Mouse (Mus musculus): ENCODE results near the gene Pax4. TPM values are rescaled to one million over a fixed set of nuclear protein-coding genes. Genes with fewer than 3 reads are reported as not detected.

Pax4 gene
- polyA plus RNA-seq, 1 experiment, result not detected

DNA sequence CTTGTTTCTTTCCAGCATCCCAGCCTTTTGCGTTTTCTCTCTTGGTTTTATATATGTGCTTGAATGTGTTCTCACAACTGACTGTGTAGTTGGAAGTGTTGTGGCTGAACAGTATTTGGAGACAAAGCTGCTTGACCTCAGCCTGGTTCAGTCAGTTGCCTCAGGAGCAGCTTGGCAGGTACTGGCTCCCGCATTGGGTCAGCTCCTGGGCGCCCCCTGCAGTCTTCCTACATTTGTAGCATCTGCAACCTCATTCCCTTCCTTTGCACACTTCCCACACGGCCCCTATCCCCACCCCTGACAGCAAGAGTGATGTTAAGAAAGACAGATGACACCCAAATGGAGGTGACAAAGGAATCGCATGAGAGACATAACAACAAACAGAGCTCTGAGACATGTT, 11.4 kb upstream of the Pax4 start:
- no peak overlapping the region for H3K4me3 ChIP-seq (ENCODE audit: low read depth, low read length)
- H3K27me3 ChIP-seq (ENCODE audit: control insufficient read depth, insufficient read depth, low read length, poor library complexity, severe bottlenecking), result no peaks in the 10 kb centered on the region; the same call in 1 of the 2 replicates
- no peak overlapping the region for H3K9ac ChIP-seq (ENCODE audit: low read depth, poor library complexity, severe bottlenecking)
- H3K9me3 ChIP-seq (replicated peaks; ENCODE audit: control insufficient read depth, insufficient read depth, low read length, poor library complexity, severe bottlenecking), result no peaks in the 10 kb centered on the region
- TF ChIP-seq CTCF (IDR thresholded peaks at IDR 0.05; ENCODE audit: low read depth, low read length) (peak; percentile 80), POLR2A (IDR thresholded peaks at IDR 0.05; ENCODE audit: insufficient read depth, low read length) (no peak), EP300 (IDR thresholded peaks at IDR 0.05; ENCODE audit: insufficient read depth, low read depth, low read length) (no peak)
- no peak overlapping the region for H3K27ac ChIP-seq (ENCODE audit: insufficient read depth, low read length)
- no peaks in the 10 kb centered on the region for H3K4me1 ChIP-seq (ENCODE audit: control insufficient read depth, insufficient read depth, low read length)
- H3K36me3 ChIP-seq (ENCODE audit: control insufficient read depth, insufficient read depth, low read length, poor library complexity, severe bottlenecking), result no peaks in the 10 kb centered on the region

DNA sequence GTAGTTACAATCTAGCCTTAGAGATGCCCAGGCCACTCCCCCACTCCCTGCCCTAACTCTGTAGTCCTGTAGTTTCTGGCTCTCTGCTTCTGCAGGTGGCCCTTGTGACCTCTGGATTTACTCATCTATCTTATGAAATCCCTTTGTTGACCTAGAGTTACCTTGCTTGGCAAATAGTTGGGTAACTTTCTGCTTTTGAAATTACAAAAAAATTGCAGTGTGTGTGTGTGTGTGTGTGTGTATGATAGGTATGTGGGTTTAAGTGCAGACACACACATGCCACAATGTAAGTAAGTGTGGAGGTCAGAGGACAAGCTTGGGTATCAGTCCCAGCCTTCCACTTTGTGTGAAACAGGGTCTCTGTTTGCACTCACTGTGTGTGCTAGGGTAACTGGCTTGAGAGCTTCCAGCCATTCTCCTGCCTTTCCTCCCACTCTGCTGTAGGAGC, 10.1 kb upstream of the Pax4 start:
- no peak overlapping the region for H3K9ac ChIP-seq (ENCODE audit: low read depth, poor library complexity, severe bottlenecking)
- no peaks in the 10 kb centered on the region for H3K36me3 ChIP-seq (ENCODE audit: control insufficient read depth, insufficient read depth, low read length, poor library complexity, severe bottlenecking)
- no peak overlapping the region for H3K4me3 ChIP-seq (ENCODE audit: low read depth, low read length)
- H3K4me1 ChIP-seq (ENCODE audit: control insufficient read depth, insufficient read depth, low read length), result no peaks in the 10 kb centered on the region
- no peaks in the 10 kb centered on the region for H3K9me3 ChIP-seq (replicated peaks; ENCODE audit: control insufficient read depth, insufficient read depth, low read length, poor library complexity, severe bottlenecking)
- TF ChIP-seq EP300 (IDR thresholded peaks at IDR 0.05; ENCODE audit: insufficient read depth, low read depth, low read length) (no peak), CTCF (IDR thresholded peaks at IDR 0.05; ENCODE audit: low read depth, low read length) (no peak), POLR2A (IDR thresholded peaks at IDR 0.05; ENCODE audit: insufficient read depth, low read length) (no peak)
- no peak overlapping the region for H3K27ac ChIP-seq (ENCODE audit: insufficient read depth, low read length)
- H3K27me3 ChIP-seq (ENCODE audit: control insufficient read depth, insufficient read depth, low read length, poor library complexity, severe bottlenecking), result no peaks in the 10 kb centered on the region; the same call in 1 of the 2 replicates

DNA sequence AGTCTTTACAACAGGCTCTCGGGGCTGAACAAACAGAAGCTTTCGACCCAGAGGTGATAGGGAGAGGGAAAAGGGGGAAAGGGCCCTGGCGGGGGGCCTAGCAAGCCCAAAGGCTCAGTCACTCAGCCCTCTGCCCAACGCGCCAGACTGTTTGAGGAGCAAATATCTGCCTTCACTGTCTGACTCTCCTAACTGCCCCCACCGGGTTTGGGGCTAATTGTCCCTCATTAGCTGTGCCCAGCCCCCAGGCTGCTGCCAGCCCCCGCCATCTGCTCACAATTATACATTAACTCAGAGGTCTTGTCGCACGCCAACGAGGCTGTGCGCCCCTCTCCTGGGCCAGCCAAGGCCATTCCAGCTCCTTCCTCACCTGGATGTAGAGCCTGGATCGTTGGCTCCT, 1.8 kb upstream of the Pax4 start:
- Histone ChIP-seq H3K27me3 (ENCODE audit: control insufficient read depth, insufficient read depth, low read length, poor library complexity, severe bottlenecking) (peaks cover 1% of the 10 kb centered on the region; the same call in 1 of the 2 replicates), H3K27ac (ENCODE audit: insufficient read depth, low read length) (no peak overlapping the region), H3K9ac (ENCODE audit: low read depth, poor library complexity, severe bottlenecking) (no peak overlapping the region), H3K4me1 (ENCODE audit: control insufficient read depth, insufficient read depth, low read length) (no peaks in the 10 kb centered on the region), H3K4me3 (ENCODE audit: low read depth, low read length) (peak overlapping the region; percentile 16), H3K9me3 (replicated peaks; ENCODE audit: control insufficient read depth, insufficient read depth, low read length, poor library complexity, severe bottlenecking) (no peaks in the 10 kb centered on the region), H3K36me3 (ENCODE audit: control insufficient read depth, insufficient read depth, low read length, poor library complexity, severe bottlenecking) (no peaks in the 10 kb centered on the region)
- TF ChIP-seq EP300 (IDR thresholded peaks at IDR 0.05; ENCODE audit: insufficient read depth, low read depth, low read length) (no peak), CTCF (IDR thresholded peaks at IDR 0.05; ENCODE audit: low read depth, low read length) (no peak), POLR2A (IDR thresholded peaks at IDR 0.05; ENCODE audit: insufficient read depth, low read length) (no peak)

DNA sequence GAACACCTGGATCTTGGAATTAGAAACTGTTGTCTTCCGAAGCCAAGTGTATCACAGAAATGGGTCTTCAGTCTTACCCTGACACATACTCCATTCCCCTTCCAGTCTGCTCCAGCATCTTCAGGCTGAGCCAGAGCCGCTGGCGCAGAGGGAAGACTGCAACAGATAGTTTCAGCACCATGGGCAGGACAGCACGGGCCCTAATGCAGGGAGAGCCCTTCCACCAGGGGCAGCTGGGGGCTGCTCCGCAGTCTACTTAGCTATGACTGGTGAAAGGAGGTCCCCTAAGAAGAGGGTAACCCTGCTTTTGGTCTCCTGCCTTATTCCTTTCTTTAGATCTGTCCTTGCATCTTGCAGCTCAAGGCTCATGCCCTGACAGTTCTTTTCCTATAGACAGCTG, 1.3 kb upstream of the Pax4 start:
- Histone ChIP-seq H3K27ac (ENCODE audit: insufficient read depth, low read length) (no peak overlapping the region), H3K9ac (ENCODE audit: low read depth, poor library complexity, severe bottlenecking) (no peak overlapping the region), H3K27me3 (ENCODE audit: control insufficient read depth, insufficient read depth, low read length, poor library complexity, severe bottlenecking) (peaks cover 1% of the 10 kb centered on the region; the same call in 1 of the 2 replicates), H3K4me3 (ENCODE audit: low read depth, low read length) (no peak overlapping the region), H3K36me3 (ENCODE audit: control insufficient read depth, insufficient read depth, low read length, poor library complexity, severe bottlenecking) (no peaks in the 10 kb centered on the region), H3K9me3 (replicated peaks; ENCODE audit: control insufficient read depth, insufficient read depth, low read length, poor library complexity, severe bottlenecking) (no peaks in the 10 kb centered on the region), H3K4me1 (ENCODE audit: control insufficient read depth, insufficient read depth, low read length) (no peaks in the 10 kb centered on the region)
- no peak for TF ChIP-seq POLR2A (IDR thresholded peaks at IDR 0.05; ENCODE audit: insufficient read depth, low read length)
- TF ChIP-seq CTCF (IDR thresholded peaks at IDR 0.05; ENCODE audit: low read depth, low read length), result peak; percentile 1
- TF ChIP-seq EP300 (IDR thresholded peaks at IDR 0.05; ENCODE audit: insufficient read depth, low read depth, low read length), result no peak

DNA sequence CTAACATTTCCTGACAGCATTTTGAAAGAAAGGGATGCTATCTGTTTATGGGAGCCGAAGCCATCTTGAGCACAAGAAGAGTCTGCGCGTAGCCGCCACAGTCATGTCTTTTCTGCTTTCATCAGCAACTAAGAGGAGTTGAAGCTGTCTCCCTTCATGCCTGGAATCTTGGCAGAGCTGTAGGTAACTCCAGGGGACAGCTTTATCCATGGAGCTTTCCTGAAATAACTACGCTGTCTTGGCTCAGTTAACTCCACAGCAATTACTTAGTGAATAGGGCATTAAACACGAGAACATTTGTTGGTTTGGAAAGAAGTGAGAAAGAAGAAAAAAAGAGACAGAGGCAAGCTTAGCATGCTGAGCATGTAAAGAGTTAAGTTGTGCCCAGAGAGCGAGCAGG, 1.2 kb downstream of the Pax4 start:
- Histone ChIP-seq H3K4me3 (ENCODE audit: low read depth, low read length) (no peak overlapping the region), H3K27me3 (ENCODE audit: control insufficient read depth, insufficient read depth, low read length, poor library complexity, severe bottlenecking) (peaks cover 1% of the 10 kb centered on the region; the same call in 1 of the 2 replicates), H3K9ac (ENCODE audit: low read depth, poor library complexity, severe bottlenecking) (no peak overlapping the region), H3K4me1 (ENCODE audit: control insufficient read depth, insufficient read depth, low read length) (no peaks in the 10 kb centered on the region), H3K36me3 (ENCODE audit: control insufficient read depth, insufficient read depth, low read length, poor library complexity, severe bottlenecking) (no peaks in the 10 kb centered on the region), H3K9me3 (replicated peaks; ENCODE audit: control insufficient read depth, insufficient read depth, low read length, poor library complexity, severe bottlenecking) (no peaks in the 10 kb centered on the region), H3K27ac (ENCODE audit: insufficient read depth, low read length) (no peak overlapping the region)
- TF ChIP-seq EP300 (IDR thresholded peaks at IDR 0.05; ENCODE audit: insufficient read depth, low read depth, low read length), result no peak
- TF ChIP-seq POLR2A (IDR thresholded peaks at IDR 0.05; ENCODE audit: insufficient read depth, low read length), result no peak

DNA sequence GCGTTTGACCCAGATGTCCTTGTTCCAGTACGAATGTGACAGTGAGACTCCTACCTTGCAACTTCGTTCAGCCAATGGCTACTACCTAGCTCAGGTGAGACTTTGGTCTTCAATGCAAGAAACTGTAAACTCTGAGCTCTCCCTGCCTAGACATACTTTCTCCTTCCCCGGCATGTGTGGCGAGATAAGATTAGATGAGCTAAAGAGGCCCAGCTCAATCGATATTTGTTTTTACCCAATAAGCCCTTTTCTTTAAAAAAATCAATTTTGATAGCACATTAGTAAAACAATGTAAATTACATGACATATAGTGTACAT, 17.7 kb downstream of the Pax4 start:
- TF ChIP-seq POLR2A (IDR thresholded peaks at IDR 0.05; ENCODE audit: insufficient read depth, low read length), result no peak
- TF ChIP-seq CTCF (IDR thresholded peaks at IDR 0.05; ENCODE audit: low read depth, low read length), result no peak
- TF ChIP-seq EP300 (IDR thresholded peaks at IDR 0.05; ENCODE audit: insufficient read depth, low read depth, low read length), result no peak
- Histone ChIP-seq H3K27ac (ENCODE audit: insufficient read depth, low read length) (no peak overlapping the region), H3K9me3 (replicated peaks; ENCODE audit: control insufficient read depth, insufficient read depth, low read length, poor library complexity, severe bottlenecking) (no peaks in the 10 kb centered on the region), H3K27me3 (ENCODE audit: control insufficient read depth, insufficient read depth, low read length, poor library complexity, severe bottlenecking) (no peaks in the 10 kb centered on the region), H3K36me3 (ENCODE audit: control insufficient read depth, insufficient read depth, low read length, poor library complexity, severe bottlenecking) (no peaks in the 10 kb centered on the region), H3K4me1 (ENCODE audit: control insufficient read depth, insufficient read depth, low read length) (no peaks in the 10 kb centered on the region), H3K9ac (ENCODE audit: low read depth, poor library complexity, severe bottlenecking) (no peak overlapping the region), H3K4me3 (ENCODE audit: low read depth, low read length) (no peak overlapping the region)

Measured in ES-Bruce4 (cell line).